Mouse (Mus musculus): ENCODE results near the gene Dmbt1.

DNA sequence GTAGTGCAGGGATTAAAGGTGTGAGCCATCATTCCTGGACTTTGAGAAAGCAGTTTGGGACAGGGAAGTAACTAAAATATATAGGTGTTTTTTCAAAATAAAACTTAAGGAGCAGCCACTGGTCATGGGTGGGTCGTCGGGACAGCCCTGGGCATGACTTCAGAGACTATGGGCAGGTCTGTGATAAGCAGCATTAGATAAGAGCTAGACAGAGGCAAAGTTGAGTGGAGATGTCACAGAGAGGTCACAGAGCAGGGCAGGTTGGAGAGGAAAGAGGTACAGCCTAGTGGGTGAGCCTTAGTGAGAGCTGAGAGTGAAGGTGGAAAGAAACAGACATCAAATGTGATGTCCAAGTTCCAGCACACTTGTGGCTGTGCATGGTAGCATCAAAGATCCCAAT lies 5.2 kb downstream of the Dmbt1 start:
- TF ChIP-seq POLR2A (IDR thresholded peaks at IDR 0.05; ENCODE audit: borderline replicate concordance, low read depth, low read length) (no peak), CTCF (IDR thresholded peaks at IDR 0.05; ENCODE audit: low read depth, low read length) (no peak)

Data from bone marrow macrophage, adult 2 months (primary cell).